Mouse (Mus musculus) liver, embryonic 14.5 days (tissue): ENCODE results near the gene Slit1.

Experiments used
- CTCF ChIP-seq: IDR thresholded peaks from 2 replicates; pipeline ENCODE4 v1.5.1; 2016; ENCODE audit warnings: antibody characterized with exemption, low read depth, control low read depth
- EP300 ChIP-seq: IDR thresholded peaks from 2 replicates; pipeline ENCODE4 v1.6.1; 2016; ENCODE audit warnings: antibody characterized with exemption, low read depth

DNA sequence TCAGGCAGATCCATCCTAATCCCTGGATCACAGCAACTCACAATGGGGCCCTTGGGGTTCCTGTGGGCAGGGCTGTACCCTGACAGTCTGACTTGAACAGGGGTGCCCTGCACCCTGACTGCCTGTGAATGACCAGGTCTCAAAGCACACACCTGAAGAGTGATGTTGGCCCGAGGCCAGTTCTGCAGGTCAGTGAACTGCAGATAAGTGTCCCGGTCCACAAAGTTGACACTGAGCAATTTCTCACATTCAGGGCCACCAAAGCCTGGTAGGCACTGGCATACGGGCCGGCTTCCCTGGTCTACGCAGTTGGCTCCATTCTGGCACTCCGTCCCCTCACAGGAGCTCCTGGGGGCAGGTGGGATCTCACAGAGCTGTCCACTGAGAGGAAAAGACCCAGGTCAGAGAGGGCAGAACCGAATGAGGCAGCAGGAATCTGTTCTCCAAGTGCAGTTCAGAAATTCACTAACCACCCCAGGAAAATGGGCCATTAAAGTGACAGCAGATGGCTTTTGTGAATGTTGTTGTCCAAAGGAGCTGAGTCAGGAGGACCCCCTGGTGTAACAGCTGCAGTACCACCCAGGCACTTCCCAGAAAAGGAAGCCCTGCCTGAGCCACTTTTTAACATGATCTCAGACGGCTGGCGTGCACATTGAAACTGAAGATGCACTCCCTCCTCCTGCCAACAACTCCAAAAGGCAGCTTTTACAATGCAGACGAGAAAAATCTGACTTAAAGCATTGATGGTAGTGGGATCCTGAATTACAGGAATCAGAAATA, 137.1 kb downstream of the Slit1 start:
- TF ChIP-seq CTCF (no peak), EP300 (no peak)
